Mouse (Mus musculus) heart, adult 11 months (tissue): ENCODE measurements at regions not wholly inside any gene's neighbourhood (a gene's known extent, or its start where the extent isn't known, plus 50 kb on each side); places are given as distances from the start of the nearest gene placed in this dataset.
A peak's percentile ranks its signal among the peaks of the same experiment; 100 is the strongest.

Source experiments
- DNase-seq: peaks from one replicate; pipeline ENCODE4 v3.0.0; 2022

DNA sequence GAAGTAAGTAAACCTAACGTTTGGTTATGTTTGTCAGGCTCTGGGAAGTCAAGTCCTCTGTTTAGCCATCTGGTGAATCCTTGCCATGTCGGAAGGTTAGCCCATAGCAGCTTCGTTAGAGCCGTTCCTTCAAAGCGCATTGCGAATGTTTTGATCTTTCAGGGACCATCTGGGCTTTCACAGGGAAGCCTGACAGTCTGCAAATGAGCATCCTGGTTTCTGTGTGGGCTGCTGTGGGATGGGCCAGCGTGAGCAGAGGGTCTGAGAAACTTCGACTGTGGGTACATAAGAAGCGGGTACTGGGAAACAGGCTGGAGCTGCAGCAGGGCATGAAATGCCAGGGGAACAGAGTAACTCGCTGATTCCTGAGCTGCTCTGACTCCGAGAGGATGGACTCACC is 274.7 kb upstream of the Nr2f2 start:
- DNase-seq, result no peak

DNA sequence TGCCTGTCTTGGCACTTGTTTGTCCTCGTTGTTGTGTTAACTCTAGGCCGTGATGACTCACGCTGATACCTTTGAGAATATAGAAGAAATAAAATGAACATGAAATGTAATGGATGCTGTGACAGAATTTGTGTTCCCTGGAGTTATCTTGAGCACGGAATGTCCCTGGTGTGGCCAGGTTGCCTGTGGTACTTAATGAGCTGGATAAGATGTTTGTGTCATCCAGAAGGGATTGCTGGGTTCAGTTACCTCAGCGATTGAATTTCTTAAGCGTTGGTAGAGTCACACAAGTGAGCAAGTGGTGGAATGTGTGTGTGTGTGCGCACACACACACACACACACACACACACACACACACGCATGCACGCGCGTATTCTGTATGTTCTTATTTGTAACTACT is 274.0 kb upstream of the Nr2f2 start:
- no peak for DNase-seq

DNA sequence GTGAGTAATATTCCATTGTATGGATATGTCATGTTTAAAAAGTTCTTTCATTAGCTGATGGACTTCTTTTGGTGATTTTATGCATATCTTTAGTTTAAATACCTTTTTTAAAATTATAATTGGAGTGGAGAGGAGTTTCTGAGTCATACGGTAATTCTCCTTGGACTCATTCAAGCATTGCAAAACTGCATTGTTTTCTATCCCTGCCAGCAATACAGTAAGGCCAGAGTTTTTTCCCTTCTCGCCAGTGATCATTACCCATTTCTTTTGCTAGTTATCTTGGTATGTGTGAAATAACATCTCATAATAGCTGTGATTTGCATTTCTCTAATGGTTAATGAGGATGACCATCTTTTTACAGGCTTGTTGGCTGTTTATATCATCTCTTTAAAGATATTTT is 271.6 kb upstream of the Nr2f2 start:
- no peak for DNase-seq

DNA sequence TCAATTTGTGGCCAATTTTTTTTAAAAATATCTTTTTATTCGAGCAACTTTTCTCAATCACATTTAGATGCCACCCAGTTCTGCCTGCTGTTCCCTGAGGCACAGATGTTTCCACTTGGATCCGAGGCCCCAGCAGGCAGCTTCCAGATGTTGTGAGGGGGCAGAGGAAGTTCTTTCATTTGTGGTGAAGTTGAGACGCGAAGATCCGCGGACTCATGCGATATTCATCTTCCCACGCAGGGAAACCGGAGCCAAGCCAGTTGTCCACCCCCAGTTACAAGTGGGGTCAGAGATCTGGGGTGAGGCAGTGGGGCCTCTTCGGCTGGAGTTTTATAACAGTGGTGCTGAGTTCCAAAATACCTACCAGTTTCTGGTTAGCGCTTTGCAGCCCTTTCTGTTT is 267.5 kb upstream of the Nr2f2 start:
- peak; percentile 87 for DNase-seq

DNA sequence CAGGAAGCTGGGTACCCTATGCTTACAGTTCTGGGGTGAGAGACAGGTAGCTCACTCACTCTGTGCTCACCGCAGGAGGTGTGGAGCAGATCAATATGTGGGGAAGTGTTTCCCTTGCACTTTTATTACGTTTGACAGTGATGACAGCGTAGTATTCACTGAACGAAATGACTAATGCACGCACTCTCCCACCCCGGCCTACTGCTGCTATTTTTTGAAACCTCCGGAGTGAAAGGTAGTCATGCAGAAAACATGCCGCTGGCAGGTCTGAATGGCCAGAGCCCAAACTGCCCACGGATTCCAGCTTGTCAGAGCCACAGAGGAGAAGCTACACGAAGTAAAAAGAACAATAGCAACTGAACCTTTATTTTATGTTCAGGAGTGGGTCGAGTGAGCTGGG is 267.0 kb upstream of the Nr2f2 start:
- no peak for DNase-seq

DNA sequence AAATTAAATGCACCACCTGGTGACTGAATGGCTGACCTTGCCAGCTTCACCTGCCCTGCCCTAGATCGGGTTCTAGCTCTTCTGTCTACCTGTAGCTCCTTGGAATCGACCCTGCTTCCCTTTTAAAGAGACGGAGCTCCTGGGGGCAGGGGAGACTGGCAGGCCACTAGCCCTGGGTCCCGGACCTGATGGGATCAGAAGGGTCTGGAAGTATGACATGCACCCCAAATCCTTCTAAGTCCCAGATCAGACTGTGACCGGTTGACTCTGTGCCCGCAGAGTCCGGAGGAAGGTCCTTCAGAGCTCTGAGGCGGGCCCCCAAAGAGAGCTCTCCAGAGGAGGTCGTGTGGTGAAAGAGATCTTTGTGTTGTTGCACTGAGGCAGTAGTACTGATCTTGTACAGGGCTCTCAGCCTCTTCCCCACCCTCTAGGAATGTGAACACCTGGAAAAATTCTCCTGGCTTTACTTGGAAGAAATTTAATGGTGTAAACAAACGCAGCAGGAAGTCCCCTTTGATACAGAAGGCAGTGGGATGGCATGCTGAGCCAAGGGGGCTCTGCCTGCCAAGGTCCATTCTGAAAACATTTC is 259.2 kb upstream of the Nr2f2 start:
- peak; percentile 88 for DNase-seq

DNA sequence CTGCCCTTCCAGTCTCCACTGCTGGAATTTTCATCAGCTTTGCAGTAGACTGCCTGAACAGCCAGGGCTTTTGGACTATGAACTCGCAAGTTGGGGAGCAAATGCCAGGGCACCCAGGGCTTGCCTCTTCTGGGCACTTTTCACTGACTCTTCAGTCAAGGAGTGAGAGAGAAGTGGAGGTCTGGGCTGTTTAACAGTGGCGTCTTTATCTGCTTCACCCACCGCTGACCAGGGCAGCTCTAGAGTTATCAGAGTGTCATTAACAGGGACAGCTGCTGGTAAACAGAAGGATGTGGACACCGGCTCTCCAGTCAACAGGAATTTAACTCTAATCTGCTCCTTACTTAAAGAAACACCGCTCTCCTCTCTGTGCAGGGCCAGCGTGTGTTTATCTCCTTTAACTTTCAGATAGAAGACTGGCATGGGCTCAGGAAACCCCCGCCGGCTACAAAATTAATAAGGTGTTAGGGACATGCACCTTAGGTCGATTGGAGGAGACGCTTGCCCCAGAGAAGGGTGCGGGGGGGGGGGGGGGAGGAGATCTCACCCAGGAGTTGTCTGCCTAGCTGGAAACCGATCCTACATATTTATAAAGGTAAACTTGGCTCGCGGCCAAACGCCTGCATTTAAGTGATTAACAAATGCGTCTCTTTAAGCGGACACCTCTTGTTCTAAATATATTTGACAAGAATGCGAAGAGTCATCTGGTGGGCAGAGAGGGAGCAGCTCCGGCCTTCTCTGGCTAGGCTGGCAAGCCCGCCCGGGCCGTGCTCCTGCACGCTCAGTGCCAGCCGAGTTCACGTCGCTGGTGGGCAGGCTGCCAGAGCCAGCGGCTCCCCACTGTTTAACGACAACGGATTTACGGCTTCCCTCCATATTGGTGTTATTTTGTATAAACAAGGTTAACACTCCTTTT is 258.4 kb upstream of the Nr2f2 start:
- peak; percentile 92 for DNase-seq

DNA sequence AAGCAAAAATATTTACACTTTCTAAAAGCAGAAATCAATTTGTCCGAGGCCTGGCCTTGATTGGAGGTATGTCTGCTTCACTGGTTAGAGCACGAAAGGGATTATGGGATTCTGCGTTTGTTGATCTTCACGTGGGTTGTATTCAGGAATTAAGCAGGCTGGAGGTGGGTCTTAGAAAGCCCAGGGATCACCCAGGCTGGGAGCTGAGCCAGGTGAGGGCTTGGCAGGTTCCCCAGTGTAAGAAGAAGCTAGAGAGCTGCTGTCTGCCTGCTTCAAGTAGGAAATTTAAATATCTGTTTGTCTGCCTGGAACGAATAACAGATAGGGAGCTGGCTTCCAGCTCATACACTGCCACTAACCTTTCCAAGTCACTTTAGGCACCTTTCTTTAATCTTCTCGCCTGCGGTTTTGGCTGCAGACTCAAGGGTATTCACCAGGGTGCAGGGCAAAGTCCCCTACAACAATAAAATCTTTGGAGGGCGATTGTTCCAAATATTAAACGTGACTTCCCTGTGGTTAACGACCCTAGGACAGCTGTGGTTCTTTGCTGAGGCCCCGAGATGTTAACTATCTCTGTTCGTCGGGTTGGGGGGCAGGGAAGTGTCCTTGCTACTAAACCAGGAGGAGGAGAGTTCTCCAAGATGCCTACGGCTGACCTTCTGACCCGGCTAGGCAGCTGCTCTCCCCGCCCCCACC is 257.6 kb upstream of the Nr2f2 start:
- DNase-seq, result peak; percentile 97

DNA sequence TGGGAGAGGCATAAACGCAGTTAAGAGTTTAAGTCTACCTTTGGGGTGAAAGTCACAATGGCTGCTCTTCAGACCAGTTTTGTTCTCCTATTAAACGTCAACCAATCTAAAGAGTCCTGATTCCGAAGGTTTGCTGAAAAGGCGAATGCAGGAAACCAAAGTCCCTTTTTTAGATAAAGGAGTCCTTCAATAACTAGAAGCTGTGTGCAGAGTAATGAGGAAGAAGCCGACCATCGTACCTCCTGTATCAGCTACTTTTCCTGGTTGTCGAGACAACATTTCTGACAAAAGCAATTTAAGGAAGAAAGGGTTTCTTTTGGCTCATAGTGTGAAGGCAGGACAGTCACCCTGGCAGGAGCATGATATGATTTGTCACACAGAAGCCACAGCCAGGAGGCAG is 252.9 kb upstream of the Nr2f2 start:
- DNase-seq, result no peak

DNA sequence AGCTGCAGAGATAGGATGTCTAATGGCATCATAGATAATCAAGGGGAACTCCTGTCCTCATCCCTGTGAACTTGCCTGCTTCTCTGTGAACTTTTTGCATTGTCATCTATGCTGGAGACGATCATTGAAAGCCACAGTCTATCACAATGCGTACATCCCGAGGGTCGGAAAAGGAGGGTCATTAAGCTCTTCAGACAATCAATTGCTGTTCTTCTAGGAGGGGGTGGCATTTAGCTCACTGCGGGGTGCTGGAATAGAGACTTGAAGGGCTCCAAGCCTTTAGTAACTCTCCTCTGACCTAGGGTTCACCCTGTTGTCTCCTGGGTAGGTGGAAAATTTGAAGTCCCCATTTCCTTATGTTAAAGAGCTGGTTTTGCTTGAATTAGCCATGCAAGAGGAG is 251.7 kb upstream of the Nr2f2 start:
- no peak for DNase-seq

DNA sequence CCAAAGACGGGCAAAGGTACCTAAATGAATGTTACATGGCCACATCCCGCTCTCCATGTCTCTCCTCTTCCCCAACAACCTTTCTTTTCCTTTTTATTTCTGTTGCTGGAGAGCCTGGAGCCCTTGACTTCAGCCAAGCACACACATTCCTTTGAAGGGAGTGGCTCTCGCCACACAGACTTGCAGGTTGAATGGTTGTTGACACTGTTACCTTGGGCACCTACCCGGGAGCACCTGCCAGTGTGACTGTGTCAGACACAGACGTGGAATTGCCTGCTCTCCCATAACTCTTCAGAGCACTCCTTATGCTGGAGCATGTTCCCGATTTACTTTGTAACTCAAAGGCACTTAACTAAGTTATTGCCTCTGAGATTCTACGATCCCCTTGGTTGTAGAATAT is 240.0 kb upstream of the Nr2f2 start:
- no peak for DNase-seq

DNA sequence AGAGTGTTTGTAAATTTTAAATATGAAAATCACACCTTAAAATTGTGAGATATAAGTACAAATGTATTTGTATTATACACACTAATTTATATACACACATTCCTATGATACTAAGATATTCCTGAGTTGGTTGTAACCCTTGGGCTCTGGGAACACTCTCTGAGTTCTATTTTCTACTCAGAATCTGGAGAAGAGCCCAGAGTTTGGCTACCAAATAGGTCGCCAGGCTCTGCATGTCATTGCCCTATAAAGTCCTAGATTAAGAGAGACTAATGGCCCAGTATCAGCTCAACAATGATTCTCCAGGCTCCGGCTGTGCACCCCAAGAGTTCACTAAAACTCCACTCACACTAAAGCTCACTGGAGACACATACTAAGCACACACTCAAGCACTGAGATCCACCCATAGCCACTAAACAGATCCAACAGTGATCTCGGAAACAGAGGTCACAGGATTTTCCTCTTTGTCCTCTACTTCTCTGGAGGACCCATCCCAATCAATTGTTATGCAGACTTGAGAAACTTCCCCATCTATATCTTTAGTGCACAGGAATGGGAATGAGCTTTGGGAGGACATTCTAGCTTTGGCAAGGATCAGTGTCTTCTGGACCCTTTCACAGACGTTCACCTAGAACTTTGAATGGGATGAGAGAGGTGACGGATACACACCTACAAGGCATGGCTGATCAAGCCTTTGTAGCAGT is 238.1 kb upstream of the Nr2f2 start:
- DNase-seq, result no peak

DNA sequence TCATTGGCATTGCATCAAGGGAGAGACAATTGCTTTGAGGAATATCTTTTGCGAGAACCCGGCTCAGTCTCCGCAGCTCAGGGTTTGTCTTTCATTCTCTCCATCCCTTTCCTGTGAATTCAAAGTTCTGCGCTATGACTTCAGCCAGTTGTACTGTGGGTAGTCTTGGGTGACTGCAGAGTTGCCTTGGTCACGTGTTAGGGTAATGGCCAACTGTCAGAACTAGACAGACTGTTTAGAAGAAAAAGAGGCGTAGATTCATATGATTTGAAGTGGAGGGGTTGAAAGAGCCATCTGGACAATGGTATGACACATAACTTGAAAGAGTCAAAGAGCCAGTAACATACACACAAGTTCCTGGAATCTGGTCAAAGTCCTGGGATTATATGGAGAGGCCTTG is 226.5 kb upstream of the Nr2f2 start:
- no peak for DNase-seq

DNA sequence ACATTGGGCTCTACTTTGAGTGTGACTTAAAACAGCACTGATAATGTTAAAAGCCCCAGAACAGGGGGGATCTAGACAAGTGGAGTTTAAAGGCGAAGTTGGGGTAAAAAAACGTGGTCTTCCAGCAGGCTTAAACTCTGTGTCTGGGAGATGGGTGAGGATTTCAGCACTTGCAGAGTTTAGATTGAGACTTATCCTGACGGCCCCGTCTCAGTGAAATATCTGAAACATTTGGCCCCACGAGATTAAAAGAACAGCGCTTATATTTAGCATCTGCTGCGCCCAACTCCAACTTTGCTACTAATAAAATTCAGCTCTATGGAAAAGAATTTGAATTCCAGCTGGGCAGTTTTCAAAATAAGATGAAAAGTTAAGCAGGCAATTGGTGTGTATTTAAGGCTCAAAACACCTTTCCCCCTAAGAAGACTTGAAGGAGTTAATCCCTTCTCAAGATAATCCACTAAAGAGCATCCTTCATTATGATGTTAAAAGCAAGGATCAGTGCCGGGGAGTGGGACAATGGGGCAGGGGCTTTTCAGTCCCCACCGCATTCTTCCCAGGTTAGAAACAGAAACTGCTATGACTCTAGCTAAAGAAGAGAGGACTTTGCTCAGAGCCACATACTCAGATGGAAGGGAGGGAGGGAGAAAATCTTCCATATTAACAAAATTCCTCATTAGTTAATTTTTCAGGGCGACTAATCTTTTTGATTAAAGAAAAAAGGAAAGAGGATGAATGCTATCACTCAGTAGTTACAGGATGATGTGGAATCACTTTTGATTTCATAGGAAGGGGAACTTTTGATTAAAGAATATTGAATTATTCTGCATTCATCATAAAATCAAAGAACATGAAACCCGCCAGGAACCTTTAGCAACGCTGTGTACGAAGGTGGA is 225.1 kb upstream of the Nr2f2 start:
- DNase-seq, result no peak

DNA sequence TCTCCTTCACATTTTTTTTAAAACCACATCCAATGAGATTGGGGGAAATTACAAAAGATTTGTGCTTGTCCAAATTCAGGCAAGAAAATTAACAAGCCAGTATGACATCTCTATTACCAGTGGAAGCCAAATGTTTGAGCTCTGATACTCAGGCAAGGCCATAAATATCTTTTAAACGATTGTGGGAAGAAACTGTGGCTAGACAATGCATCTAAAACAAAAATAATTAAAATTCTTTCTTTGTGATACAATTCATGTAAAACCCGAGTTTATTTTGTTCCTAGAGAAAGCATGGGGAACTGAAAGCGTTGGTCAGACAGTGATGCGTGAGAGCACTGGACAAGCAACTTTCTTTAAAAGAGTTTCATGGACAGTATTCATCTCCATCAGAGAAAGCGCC is 223.2 kb upstream of the Nr2f2 start:
- no peak for DNase-seq

DNA sequence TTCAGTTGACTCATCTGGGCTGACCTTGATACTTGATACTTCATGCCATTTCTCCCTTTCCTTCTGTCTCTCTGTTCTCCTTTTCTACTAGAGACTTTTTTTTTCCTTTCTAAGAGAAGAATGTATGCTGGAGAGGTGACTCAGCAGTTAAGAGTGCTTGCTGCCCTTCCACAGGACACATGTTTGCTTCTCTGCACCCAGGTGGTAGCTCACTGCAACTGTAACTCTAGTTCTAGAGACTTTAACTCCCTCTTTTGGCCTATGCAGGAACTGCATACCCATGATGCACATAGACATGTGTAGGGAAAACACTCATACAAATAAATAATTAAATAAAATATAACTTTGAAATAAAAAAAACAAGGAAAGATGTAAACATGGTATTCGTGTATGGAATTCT is 221.5 kb upstream of the Nr2f2 start:
- no peak for DNase-seq

DNA sequence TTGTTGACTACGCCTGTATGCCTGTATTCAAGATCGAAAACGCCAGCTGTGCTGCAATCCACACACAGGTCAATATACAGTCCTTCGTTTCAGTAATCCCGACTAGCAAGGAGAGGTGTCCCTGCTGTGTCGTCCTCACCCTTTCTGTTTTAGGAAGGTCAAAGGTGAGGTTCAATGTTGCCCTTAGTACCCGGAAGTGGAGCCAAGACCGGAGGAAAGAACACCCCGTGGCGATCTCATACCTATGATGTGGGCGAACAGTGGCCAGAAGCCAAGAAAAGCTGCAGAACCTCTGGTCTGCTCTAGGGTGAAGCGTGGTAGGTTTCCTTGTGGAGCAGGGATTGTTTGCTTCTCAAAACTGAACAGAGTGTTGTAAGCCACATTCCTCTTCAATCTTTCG is 217.9 kb upstream of the Nr2f2 start:
- DNase-seq, result no peak

DNA sequence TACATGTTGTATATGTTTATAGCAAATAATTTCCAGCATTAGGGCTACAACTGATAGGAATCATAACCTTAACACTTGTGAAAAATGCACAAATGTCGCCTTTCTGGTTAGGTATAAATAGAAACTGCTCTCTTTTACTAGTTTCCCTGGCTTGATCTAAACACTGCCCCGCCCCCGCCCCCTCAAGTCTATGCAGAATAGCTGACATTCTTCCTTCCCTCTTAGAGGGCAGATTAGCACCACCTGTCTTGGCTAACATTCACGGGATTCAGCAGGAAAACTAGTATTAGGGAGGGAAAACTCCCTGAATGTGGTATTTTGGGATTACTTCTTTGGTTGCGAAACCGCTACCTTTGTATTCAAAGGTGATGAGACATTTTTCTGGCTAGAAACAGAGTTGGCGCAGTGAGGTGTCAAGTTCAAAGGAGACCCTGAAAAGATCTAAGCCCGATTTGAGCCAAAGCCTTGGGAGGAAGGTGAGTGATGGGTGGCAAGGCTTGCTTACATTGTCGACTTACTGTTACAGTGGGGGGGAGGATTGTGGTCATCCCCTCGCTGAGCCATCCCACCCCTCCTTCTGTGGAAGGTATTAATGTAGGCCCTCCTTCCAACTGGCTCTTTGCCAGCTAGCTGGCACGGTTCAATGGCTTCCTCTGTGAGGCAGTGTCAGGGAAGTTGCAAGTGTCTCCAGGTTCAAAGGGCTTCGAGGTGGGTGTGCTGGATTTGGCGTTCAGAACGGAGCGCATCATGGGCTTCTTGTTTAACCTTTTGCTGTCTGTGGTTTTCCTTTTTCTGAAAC is 209.8 kb upstream of the Nr2f2 start:
- DNase-seq, result peak; percentile 85

DNA sequence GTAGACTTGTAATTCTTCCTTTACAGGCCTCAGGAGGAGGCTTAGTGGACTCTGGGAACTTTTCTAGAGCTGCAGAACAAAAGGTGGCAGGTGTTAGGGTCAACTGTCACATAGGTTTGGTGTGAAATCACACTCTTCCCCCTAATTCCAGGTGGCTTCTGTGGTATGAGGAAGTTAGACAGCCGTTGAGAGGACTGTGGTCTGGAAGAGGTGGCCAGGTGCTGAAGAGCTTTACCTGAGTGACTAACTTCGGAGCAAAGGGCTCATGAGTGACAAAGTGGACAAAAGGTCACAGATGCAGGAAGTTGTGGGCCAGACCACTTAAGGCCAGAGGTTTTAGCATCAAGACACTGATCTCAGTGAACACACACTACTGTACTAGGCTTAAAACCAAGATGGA is 209.1 kb upstream of the Nr2f2 start:
- DNase-seq, result no peak

DNA sequence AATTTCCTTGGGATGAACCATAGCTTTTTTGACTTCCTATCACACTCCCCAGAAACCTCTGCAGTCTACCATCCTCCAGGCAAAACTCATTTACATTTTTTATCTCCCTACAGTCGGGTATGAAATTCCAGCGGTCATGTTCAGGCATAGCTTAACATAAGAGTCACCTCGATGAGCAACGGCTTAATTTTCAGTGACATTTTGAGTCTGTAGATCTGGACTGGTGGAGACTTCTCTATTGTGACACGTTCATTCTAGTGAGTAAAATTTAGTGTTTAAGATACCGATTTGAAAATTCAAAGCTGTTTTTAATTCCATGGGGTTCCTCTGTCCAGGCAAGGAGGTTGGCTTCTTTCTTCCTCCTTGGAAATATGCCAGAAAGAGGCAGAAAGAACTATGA is 207.7 kb upstream of the Nr2f2 start:
- DNase-seq, result no peak

DNA sequence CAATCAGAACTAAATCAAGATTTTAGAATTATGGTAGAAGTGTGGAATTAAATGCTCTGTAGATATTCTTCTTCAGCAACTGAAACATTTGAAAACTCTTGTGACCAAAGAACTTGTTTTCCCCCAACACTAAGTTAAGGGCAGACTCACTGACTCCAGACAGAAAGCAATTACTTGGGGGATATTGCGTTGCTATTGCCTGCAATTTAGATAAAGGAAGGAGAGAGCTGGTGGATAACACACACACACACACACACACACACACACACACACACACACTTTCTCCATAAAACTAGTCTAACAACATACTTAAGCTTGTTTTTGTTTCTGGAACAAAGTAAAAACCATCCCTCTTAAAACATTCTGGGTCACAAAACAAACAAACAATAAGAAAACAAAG is 198.5 kb upstream of the Nr2f2 start:
- no peak for DNase-seq
